Mouse (Mus musculus) ovary, adult 10 weeks (tissue): ENCODE measurements around the gene Arhgap18. TPM values are rescaled to one million over a fixed set of nuclear protein-coding genes. Genes with fewer than 3 reads are reported as not detected.

Source experiments
- polyA plus RNA-seq: library from polyadenylated mRNA; stranded (reverse); fragments of 350-450 nt; fragmentation: Illumina TruSeq; extraction: RNeasy Lipid Tissue Mini Kit (QIAGEN cat#74804); gene quantifications from one replicate; pipeline ENCODE4 v1.2.3, GENCODE M21; 2014

Gene Arhgap18
- polyA plus RNA-seq: 200 TPM

GRCm38 (mm10) chr10:26752929-26753567 lies at the start of gene Arhgap18:
Arhgap18 (plus strand) TSS chr10:26753421.

